Mouse (Mus musculus) erythroid progenitor cell, adult 5-6 weeks (primary cell): ENCODE data around the gene Pycr1. TPM values are rescaled to one million over a fixed set of nuclear protein-coding genes. Genes with fewer than 3 reads are reported as not detected.

Experiments used
- ATAC-seq: replicated peaks from 2 replicates; pipeline ENCODE4 v1.8.0; 2016; ENCODE audit warnings: moderate number of reproducible peaks, mild to moderate bottlenecking, moderate TSS enrichment, inconsistent platforms; ENCODE audit not compliant: poor library complexity, low FRiP score, severe bottlenecking
- total RNA-seq, 2 experiments: library from RNA; stranded (forward) in 1 of 2; stranded (reverse) in 1 of 2; fragments of 150-400 nt in 1 of 2; fragments of 186-747, 209-891 nt in 1 of 2; gene quantifications; 2 replicates each; pipeline versions ENCODE4 v1.2.3 to v1.2.4; 2015 to 2017; ENCODE audit warnings: low replicate concordance in 2 of 2

The Pycr1 gene
- total RNA-seq, 2 experiments from 2014 or later: 1.1 to 2.1 TPM

- peak; percentile 74 for ATAC-seq
Observed at GRCm38 (mm10) chr11:120612763-120613162, 30.8 kb downstream of the Pycr1 start.

GRCm38 (mm10) chr11:120610477-120611046, 33.0 kb downstream of the Pycr1 start:
- no peak for ATAC-seq

DNA sequence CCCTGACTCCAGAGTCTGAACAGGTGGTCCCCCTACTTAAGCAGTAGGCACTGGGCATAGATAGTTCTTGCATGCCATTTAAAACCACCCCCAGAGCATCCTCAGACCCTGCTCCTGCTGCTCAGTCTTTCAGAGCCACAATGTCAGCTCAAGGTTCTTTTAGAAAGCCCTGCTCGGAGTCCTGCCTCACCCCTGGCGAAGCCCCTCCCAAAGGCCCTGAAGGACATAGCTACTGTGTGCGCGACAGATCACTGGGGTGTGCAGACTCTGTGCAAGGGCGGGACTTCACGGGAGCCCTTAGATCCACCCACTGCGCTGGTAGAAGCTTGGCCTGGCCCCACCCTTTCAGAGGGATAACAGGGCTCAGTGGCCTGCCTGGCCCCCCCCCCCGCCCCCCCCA, 34.3 kb downstream of the Pycr1 start:
- no peak for ATAC-seq

DNA sequence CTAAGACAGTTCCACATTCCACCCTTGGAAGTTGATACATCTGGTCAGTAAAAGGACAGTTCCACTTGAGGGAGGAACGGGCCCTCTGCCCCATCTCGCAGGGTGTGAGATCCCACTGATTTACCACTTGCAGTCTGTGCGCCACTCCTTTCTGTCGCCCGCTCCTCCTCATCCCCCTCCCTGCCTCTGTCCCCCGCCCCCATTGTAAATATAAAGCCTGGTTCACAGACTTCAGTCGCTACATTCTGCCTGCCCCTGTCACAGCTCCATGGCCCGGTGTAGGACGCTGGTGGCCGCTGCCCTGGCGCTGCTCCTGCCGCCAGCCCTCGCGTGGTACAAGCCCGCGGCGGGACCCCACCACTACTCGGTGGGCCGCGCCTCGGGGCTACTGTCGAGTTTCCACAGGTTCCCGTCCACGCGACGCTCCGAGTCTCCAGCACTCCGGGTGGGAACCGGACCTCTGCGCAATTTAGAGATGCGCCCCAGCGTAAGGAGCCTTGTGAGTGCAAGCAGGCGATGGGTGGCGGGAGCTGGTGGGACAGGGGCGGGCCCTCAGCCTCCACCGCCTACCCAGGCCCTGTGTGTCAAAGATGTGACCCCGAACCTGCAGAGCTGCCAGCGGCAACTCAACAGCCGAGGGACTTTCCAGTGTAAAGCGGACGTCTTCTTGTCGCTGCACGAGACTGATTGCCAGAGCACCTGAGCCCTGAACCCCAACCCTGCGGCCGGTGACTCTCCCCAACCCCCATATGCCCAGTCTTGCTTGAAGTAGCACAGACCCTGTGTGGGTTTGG, 35.1 kb downstream of the Pycr1 start, which contains the start of gene Npb:
Gene Npb, plus strand, starts transcription at position 237 of the 794 bp plus-strand sequence.
- no peak for ATAC-seq

DNA sequence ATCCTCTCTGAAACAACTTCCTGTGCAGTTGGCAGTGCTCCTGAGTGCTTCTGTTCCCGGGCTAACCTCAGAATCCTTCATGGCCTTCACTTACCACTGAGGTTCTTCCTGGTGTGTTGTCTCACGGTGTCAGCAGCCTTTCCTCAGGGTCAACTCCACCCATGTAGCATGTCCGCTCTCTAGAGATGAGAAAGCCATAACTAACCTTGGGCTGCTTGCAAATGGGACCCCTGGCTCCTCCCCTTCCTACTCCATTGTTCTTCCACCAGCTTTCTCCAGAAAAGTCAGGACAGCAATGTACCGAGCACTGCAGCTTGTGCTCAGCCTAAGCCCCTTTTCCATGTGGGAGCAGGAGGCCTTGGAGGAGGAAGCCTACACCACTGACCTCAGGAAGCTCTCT, 36.8 kb downstream of the Pycr1 start:
- no peak for ATAC-seq

GRCm38 (mm10) chr11:120605667-120606066, 37.9 kb downstream of the Pycr1 start:
- no peak for ATAC-seq

DNA sequence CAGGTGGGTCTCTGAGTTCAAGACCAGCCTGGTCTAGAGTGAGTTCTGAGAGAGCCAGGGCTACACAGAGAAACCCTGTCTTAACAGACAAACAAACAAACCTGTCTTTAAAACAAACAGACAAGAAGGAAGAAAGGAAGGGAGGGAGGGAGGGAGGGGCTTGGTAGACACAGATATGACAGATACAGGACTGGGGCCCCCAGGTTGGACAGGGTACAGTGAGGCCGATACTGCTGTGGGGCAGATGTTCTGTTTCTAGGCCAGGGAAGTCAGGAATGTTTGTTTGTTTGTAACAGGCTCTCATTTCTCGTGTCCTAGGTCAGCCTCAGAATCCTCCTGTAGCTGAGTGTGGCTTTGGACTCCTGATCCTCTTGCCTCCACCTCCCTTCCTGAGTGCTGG, 40.0 kb downstream of the Pycr1 start:
- no peak for ATAC-seq

- ATAC-seq: no peak
Observed at GRCm38 (mm10) chr11:120600716-120601115, 42.9 kb downstream of the Pycr1 start.

DNA sequence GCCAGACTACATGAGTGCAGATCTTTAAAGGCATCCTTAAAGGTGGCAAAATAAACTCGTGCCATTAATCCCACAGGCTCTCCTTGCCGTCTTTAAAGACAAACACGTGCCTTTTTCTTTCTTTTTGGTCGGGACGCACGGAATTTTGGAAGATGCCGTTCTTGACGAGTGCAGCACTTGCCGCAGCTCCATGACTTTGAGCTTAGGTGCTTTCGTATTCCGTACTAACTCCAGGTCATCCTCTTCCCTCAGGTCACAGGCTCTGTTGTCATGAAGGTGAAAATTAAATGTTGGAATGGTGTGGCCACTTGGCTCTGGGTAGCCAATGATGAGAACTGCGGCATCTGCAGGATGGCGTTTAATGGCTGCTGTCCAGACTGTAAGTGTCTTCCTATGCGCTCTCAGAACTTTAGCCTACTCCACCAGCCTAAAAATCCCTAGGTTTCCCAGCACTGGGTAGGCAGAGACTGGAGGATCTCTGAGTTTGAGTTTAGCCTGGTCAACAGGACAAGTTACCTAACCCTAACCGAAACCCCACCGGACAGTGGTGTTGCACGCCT, 44.5 kb downstream of the Pycr1 start:
- peak; percentile 5; the same call in 1 of the 2 replicates for ATAC-seq

DNA sequence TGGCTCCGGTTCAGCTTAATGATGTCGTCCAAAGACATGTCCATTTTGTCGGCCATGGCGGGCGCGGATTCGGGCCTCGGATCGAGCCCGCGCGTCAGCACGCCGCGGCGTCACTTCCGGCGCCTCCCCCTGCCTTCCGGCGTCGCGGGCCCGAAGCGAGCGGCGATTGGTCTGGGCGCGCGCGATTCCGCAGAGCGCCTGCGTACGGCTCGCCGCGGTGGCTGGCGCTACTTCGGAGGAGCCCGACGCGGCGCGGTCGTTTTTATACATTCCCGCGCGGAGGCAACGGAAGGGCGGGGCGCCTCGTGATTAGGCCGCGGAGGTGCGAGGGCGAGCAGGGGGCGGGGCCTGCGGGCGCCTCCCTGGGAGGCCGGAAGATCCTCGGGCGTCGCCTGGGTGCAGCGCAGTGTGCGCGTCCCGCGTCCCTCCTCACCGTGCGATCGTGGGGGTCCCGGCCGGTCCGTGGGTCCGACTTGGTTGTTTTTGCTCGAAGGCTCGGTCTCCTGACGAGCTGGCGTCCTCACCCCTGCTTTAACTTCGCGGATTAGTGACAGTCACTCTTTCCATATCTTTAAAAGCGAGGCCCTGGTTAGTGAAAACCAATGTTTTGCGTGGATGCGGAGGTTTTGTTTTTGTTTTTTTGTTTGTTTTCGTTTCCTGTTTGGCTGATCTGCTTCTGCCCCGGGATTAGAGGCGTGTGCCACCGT, 45.1 kb downstream of the Pycr1 start, which contains the start of the genes Alyref and Anapc11:
Gene Alyref, minus strand, starts transcription at position 83 of the 707 bp plus-strand sequence.
Gene Anapc11, plus strand, starts transcription at position 139 of the 707 bp plus-strand sequence.
- peak; percentile 94 for ATAC-seq

DNA sequence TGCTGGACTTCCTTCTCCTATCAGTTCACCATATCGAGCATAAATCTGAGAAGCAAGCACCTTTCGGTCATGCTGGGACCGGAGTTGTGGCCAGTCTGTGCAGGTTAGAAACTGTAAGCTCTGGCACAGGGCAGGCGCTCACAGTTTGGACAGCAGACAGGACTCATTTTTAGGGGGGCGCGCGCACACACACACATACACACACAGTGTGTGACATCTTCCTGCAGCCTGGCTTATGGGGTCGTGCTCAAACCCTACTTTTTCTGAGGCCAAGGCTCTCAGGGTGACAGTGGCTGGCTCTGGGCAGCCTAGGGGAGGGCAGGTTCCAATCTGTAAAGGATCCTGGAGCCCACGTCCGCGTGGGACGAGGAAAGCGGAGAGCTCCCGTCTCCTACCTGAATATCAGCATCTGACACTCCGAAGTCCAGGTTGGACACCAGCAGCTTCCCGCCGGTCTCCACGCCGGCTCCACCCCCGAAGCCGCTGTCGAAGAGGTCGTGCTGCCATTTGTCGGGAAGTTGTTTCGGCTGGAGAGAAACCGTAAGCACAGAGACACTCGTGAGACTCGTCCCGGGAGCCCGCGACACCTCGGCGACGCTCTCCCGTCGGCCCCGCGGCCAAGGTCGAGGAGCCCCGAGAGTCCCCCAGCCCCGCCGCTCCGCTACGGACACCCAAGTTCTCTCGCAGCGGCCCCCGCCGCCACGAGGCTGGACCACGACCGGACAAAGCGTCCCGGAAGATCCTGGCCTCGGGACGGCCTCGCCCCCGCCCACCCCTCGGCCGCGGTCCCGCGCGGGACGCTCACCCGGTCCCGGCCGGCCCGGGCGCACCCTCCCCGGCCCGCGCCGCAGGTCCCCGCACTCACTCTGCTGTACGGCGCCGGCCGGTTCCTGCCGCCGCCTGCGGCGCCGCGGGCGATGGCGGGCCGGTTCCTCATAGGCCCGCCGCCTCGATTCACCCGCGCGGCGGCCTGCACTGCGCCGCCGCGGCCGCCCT, 46.0 kb downstream of the Pycr1 start:
- ATAC-seq: 0 out of 2 replicates have a peak, but pooled peaks have one; percentile 12

DNA sequence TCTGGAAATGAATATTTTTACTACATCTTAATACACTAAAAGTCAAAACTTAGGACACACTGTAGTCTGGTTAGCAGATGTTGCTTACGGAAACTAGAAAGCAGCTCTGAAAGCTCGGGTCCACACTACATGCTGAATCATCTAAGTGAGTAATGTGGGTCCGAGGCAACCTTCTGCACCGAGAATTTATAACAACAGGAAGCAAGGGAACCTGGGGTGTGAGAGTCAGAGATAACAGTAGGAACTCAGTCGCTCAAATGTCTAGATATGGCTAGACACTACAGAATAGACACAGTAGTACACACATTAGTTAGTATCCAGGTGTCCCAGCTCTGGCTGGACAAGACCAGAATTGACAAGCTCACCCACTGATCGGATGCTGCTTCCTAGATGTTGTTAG, 55.0 kb downstream of the Pycr1 start:
- no peak for ATAC-seq

Other genes starting within 250 kb of the Pycr1 start
Only the 30 nearest of the 32 such genes appear.
- gene Pde6g, start 190.3 kb downstream of the Pycr1 start, total RNA-seq (2015; ENCODE audit: low replicate concordance): not detected in 2 replicates
- not detected in 2 replicates for gene Pde6g, start 190.3 kb downstream of the Pycr1 start, total RNA-seq (2017; ENCODE audit: low replicate concordance)
- 4.3 TPM in 1 of 2 replicates, not detected in the other for gene Oxld1, start 185.7 kb downstream of the Pycr1 start, total RNA-seq (2015; ENCODE audit: low replicate concordance)
- 1.4 and 5.0 TPM in 2 replicates for gene Oxld1, start 185.7 kb downstream of the Pycr1 start, total RNA-seq (2017; ENCODE audit: low replicate concordance)
- 5.8 and 26.8 TPM in 2 replicates for gene Ccdc137, start 185.7 kb downstream of the Pycr1 start, total RNA-seq (2015; ENCODE audit: low replicate concordance)
- 21.2 and 24.0 TPM in 2 replicates for gene Ccdc137, start 185.7 kb downstream of the Pycr1 start, total RNA-seq (2017; ENCODE audit: low replicate concordance)
- 13.8 and 22.0 TPM in 2 replicates for gene Arl16, start 176.2 kb downstream of the Pycr1 start, total RNA-seq (2015; ENCODE audit: low replicate concordance)
- gene Arl16, start 176.2 kb downstream of the Pycr1 start, total RNA-seq (2017; ENCODE audit: low replicate concordance): 3.8 and 16.7 TPM in 2 replicates
- gene Mrpl12, start 159.2 kb downstream of the Pycr1 start, total RNA-seq (2015; ENCODE audit: low replicate concordance): 10.8 and 17.6 TPM in 2 replicates
- 11.6 and 13.7 TPM in 2 replicates for gene Mrpl12, start 159.2 kb downstream of the Pycr1 start, total RNA-seq (2017; ENCODE audit: low replicate concordance)
- gene Slc25a10, start 151.9 kb downstream of the Pycr1 start, total RNA-seq (2015; ENCODE audit: low replicate concordance): 7.2 and 17.6 TPM in 2 replicates
- 25.4 and 40.1 TPM in 2 replicates for gene Slc25a10, start 151.9 kb downstream of the Pycr1 start, total RNA-seq (2017; ENCODE audit: low replicate concordance)
- gene Gcgr, start 113.1 kb downstream of the Pycr1 start, total RNA-seq (2015; ENCODE audit: low replicate concordance): not detected in 2 replicates
- not detected in 2 replicates for gene Gcgr, start 113.1 kb downstream of the Pycr1 start, total RNA-seq (2017; ENCODE audit: low replicate concordance)
- 19.8 and 23.5 TPM in 2 replicates for gene Mcrip1, start 94.0 kb downstream of the Pycr1 start, total RNA-seq (2015; ENCODE audit: low replicate concordance)
- 1.7 and 5.6 TPM in 2 replicates for gene Mcrip1, start 94.0 kb downstream of the Pycr1 start, total RNA-seq (2017; ENCODE audit: low replicate concordance)
- gene Ppp1r27, start 92.6 kb downstream of the Pycr1 start, total RNA-seq (2015; ENCODE audit: low replicate concordance): not detected in 2 replicates
- gene Ppp1r27, start 92.6 kb downstream of the Pycr1 start, total RNA-seq (2017; ENCODE audit: low replicate concordance): not detected in 2 replicates
- gene P4hb, start 70.5 kb downstream of the Pycr1 start, total RNA-seq (2015; ENCODE audit: low replicate concordance): 101 and 104 TPM in 2 replicates
- gene P4hb, start 70.5 kb downstream of the Pycr1 start, total RNA-seq (2017; ENCODE audit: low replicate concordance): 112 and 141 TPM in 2 replicates
- 134 and 150 TPM in 2 replicates for gene Arhgdia, start 62.1 kb downstream of the Pycr1 start, total RNA-seq (2015; ENCODE audit: low replicate concordance)
- 45.3 and 49.3 TPM in 2 replicates for gene Arhgdia, start 62.1 kb downstream of the Pycr1 start, total RNA-seq (2017; ENCODE audit: low replicate concordance)
- 72.9 and 87.2 TPM in 2 replicates for gene Alyref, start 45.4 kb downstream of the Pycr1 start, total RNA-seq (2015; ENCODE audit: low replicate concordance)
- 142 and 227 TPM in 2 replicates for gene Alyref, start 45.4 kb downstream of the Pycr1 start, total RNA-seq (2017; ENCODE audit: low replicate concordance)
- 28.1 and 35.0 TPM in 2 replicates for gene Anapc11, start 45.3 kb downstream of the Pycr1 start, total RNA-seq (2015; ENCODE audit: low replicate concordance)
- gene Anapc11, start 45.3 kb downstream of the Pycr1 start, total RNA-seq (2017; ENCODE audit: low replicate concordance): 2.8 and 12.1 TPM in 2 replicates
- not detected in 2 replicates for gene Npb, start 35.3 kb downstream of the Pycr1 start, total RNA-seq (2015; ENCODE audit: low replicate concordance)
- not detected in 2 replicates for gene Npb, start 35.3 kb downstream of the Pycr1 start, total RNA-seq (2017; ENCODE audit: low replicate concordance)
- gene Pcyt2, start 25.8 kb downstream of the Pycr1 start, total RNA-seq (2015; ENCODE audit: low replicate concordance): 13.3 and 14.7 TPM in 2 replicates
- gene Pcyt2, start 25.8 kb downstream of the Pycr1 start, total RNA-seq (2017; ENCODE audit: low replicate concordance): 20.7 and 23.1 TPM in 2 replicates
- gene Sirt7, start 18.5 kb downstream of the Pycr1 start, total RNA-seq (2015; ENCODE audit: low replicate concordance): 59.9 and 61.3 TPM in 2 replicates
- 81.2 and 85.6 TPM in 2 replicates for gene Sirt7, start 18.5 kb downstream of the Pycr1 start, total RNA-seq (2017; ENCODE audit: low replicate concordance)
- 36.0 TPM in 2 replicates for gene Mafg, start 10.2 kb downstream of the Pycr1 start, total RNA-seq (2015; ENCODE audit: low replicate concordance)
- gene Mafg, start 10.2 kb downstream of the Pycr1 start, total RNA-seq (2017; ENCODE audit: low replicate concordance): 71.3 and 91.6 TPM in 2 replicates
- not detected in 2 replicates for gene Myadml2, start 4.4 kb upstream of the Pycr1 start, total RNA-seq (2015; ENCODE audit: low replicate concordance)
- not detected in 2 replicates for gene Myadml2, start 4.4 kb upstream of the Pycr1 start, total RNA-seq (2017; ENCODE audit: low replicate concordance)
- gene Notum, start 17.4 kb upstream of the Pycr1 start, total RNA-seq (2015; ENCODE audit: low replicate concordance): not detected in 2 replicates
- not detected in 2 replicates for gene Notum, start 17.4 kb upstream of the Pycr1 start, total RNA-seq (2017; ENCODE audit: low replicate concordance)
- 33.1 and 41.4 TPM in 2 replicates for gene Aspscr1, start 29.2 kb upstream of the Pycr1 start, total RNA-seq (2015; ENCODE audit: low replicate concordance)
- 46.0 and 59.7 TPM in 2 replicates for gene Aspscr1, start 29.2 kb upstream of the Pycr1 start, total RNA-seq (2017; ENCODE audit: low replicate concordance)
- gene Cenpx, start 70.0 kb upstream of the Pycr1 start, total RNA-seq (2015; ENCODE audit: low replicate concordance): 7.1 and 35.3 TPM in 2 replicates
- gene Cenpx, start 70.0 kb upstream of the Pycr1 start, total RNA-seq (2017; ENCODE audit: low replicate concordance): 15.0 and 21.2 TPM in 2 replicates
- gene Lrrc45, start 70.2 kb upstream of the Pycr1 start, total RNA-seq (2015; ENCODE audit: low replicate concordance): 3.4 and 6.1 TPM in 2 replicates
- gene Lrrc45, start 70.2 kb upstream of the Pycr1 start, total RNA-seq (2017; ENCODE audit: low replicate concordance): 12.3 and 12.9 TPM in 2 replicates
- gene Rac3, start 77.7 kb upstream of the Pycr1 start, total RNA-seq (2015; ENCODE audit: low replicate concordance): not detected in 2 replicates
- 1.3 and 3.5 TPM in 2 replicates for gene Rac3, start 77.7 kb upstream of the Pycr1 start, total RNA-seq (2017; ENCODE audit: low replicate concordance)
- 3.6 TPM in 1 of 2 replicates, not detected in the other for gene Dcxr, start 83.5 kb upstream of the Pycr1 start, total RNA-seq (2015; ENCODE audit: low replicate concordance)
- gene Dcxr, start 83.5 kb upstream of the Pycr1 start, total RNA-seq (2017; ENCODE audit: low replicate concordance): 7.2 TPM in 1 of 2 replicates, not detected in the other
- gene Cbr2, start 88.3 kb upstream of the Pycr1 start, total RNA-seq (2015; ENCODE audit: low replicate concordance): 21.8 and 23.4 TPM in 2 replicates
- gene Cbr2, start 88.3 kb upstream of the Pycr1 start, total RNA-seq (2017; ENCODE audit: low replicate concordance): not detected in 2 replicates
- 3.2 and 12.6 TPM in 2 replicates for gene Hmga1b, start 119.0 kb upstream of the Pycr1 start, total RNA-seq (2015; ENCODE audit: low replicate concordance)
- 3.0 and 5.7 TPM in 2 replicates for gene Hmga1b, start 119.0 kb upstream of the Pycr1 start, total RNA-seq (2017; ENCODE audit: low replicate concordance)
- 3.2 and 6.7 TPM in 2 replicates for gene Rfng, start 140.4 kb upstream of the Pycr1 start, total RNA-seq (2015; ENCODE audit: low replicate concordance)
- 0.91 and 1.3 TPM in 2 replicates for gene Rfng, start 140.4 kb upstream of the Pycr1 start, total RNA-seq (2017; ENCODE audit: low replicate concordance)
- 31.4 and 39.0 TPM in 2 replicates for gene Gps1, start 140.5 kb upstream of the Pycr1 start, total RNA-seq (2015; ENCODE audit: low replicate concordance)
- gene Gps1, start 140.5 kb upstream of the Pycr1 start, total RNA-seq (2017; ENCODE audit: low replicate concordance): 17.6 and 19.9 TPM in 2 replicates
- 46.1 and 62.0 TPM in 2 replicates for gene Dus1l, start 152.6 kb upstream of the Pycr1 start, total RNA-seq (2015; ENCODE audit: low replicate concordance)
- 15.4 and 24.6 TPM in 2 replicates for gene Dus1l, start 152.6 kb upstream of the Pycr1 start, total RNA-seq (2017; ENCODE audit: low replicate concordance)
- gene Fasn, start 180.8 kb upstream of the Pycr1 start, total RNA-seq (2015; ENCODE audit: low replicate concordance): 3.2 and 16.3 TPM in 2 replicates
- 0.83 and 2.8 TPM in 2 replicates for gene Fasn, start 180.8 kb upstream of the Pycr1 start, total RNA-seq (2017; ENCODE audit: low replicate concordance)